Mouse (Mus musculus) kidney, postnatal 14 days (tissue): ENCODE data around the gene Ube2e1.
A peak's percentile ranks its signal among the peaks of the same experiment; 100 is the strongest.

Experiments used
- DNase-seq: peaks from one replicate; pipeline ENCODE4 v3.0.0; 2022; ENCODE audit warnings: mixed read lengths

The Ube2e1 gene

GRCm38 (mm10) chr14:18331693-18332131, at the start of gene Ube2e1:
Gene Ube2e1, minus strand, starts transcription at chr14:18331859.
- DNase-seq: peak; percentile 87

DNA sequence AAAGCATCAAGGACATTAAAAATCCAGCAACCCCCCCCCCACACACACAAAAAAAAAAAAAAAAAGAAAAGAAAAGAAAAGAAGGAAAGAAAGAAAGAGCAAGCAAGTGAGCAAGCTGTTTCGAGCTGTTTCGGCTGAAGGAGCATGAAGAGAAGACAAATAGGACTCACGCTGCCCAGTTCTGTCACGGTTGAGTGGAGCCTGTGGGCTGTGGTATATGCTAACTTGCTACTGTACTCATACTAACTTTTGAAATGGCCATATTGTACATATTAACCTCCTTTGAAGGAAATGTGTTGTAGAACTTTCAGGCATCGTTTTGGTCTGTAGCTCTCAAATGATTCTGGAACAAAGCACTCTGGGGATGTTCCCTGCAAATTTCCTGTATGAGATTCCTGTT, 48.2 kb upstream of the Ube2e1 start:
- DNase-seq: no peak

DNA sequence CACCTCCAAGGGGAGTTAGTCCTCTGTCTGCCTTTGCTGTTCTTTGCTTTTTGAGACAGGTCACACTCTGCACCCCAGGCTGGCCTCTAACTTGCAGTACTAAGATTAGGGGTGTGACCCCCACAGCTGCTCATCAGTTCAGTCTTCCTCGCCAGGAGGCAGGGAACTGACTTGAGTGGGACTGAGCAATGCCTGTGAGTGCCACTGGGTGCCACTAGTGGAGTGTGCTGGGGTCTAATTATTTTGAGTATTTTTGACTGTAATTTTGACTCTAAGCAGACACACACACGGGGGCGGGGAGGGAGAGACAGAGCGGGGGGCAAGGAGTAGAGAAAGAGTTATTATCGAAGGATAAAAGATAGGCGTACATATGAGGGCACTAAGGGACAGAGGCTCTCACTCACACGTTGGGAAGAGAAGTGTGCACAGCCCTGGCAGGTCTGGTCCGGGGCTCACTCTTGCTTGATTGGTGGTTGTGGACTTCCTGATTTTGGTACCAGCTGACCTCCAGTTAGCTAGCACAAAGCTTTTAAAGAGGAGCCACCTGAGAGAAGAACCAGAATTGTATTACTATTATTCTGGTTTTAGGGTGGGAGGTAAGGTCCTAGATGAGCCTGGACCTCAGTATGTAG, 46.4 kb upstream of the Ube2e1 start:
- no peak for DNase-seq

DNA sequence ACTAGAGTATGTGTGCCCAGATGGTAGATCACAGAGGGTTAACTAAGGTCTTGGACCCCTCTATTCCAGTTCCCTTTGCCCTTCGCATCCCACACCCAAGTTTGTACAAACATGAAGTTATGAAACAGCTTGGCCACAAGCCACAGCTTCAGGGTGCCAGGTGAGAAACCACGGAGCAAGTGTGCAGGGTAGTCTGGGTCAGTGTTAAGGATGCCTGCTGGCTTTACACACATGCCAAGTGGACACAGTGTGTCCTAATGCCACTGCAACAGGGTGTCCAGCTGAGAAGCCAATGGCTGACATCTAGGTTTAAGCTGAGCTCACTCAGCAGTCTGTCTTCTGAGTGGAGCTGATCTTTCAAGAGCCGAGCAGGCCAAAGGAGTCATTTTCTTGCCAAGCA, 44.5 kb upstream of the Ube2e1 start:
- DNase-seq: peak; percentile 32

DNA sequence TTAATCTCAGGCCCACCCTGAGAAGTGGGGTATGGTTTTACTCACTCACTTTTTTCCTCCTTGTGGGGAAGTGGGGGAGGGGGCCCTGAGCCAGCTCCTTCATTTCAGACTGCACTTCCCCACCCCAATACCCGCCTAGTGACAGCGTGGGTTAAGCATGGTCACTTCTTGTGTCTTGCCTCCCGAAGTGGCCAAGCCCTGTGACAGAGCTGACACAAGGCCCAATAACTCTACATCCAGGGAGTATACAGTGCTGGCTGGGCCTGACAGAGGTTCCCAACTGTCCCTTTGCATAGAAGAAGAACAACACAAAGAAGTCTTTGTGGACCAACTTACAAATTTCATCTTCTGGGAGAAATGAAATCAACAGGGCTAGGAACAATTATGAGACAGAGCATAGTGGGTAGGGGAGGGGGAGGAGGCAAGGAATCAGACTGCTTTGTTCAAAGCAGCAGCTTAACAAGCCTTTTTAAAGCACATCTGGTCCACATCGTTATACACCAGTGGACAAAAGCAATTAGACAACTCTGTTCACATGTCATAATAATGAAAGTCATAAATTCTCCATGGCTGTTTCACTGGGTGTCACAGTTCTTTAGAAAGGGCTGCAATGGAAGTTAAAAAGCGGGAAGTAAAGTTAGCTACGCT, 42.2 kb upstream of the Ube2e1 start:
- no peak for DNase-seq

DNA sequence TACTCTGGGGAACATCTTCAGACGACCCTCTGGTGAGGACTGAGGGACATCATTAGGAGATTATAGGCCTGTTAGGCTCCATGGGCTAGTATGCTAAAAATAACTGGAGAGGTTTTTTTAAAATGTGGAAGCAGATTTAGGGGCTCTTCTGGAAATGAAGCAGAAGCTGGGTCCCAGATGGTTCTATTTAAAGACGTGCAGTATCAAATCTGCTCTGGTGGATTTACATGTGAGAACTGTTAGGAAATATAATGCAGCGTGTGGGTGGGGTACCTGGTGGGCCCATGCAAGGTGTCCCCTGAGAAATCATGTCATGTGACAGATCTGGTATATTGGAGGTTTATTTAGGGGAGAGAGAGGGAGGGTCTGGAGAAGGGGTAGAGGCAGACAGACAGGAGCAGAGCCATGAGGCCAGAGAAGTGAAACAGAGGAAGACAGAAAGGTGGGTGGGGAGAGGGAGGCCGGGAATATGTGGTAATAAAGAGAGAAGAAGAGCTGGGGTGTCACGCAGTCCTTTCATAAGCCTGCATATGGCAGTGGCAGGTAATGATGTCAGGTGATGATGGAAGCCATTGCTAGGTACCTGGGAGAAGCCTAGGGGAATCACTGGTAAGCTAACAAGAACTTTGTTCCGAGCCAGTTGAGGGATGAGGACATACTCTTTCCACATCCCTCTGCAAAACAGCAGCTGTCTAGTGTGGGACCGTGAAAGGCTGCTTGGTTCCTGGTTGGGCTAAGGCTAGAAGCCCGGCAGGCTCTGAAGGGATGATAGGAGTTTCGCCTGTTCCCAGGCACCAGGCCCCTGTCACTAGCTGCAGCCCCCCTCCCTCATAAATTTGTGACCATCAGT, 41.3 kb upstream of the Ube2e1 start:
- no peak for DNase-seq

GRCm38 (mm10) chr14:18369031-18369430, 37.4 kb upstream of the Ube2e1 start:
- DNase-seq: no peak

GRCm38 (mm10) chr14:18367025-18367424, 35.4 kb upstream of the Ube2e1 start:
- DNase-seq: no peak

GRCm38 (mm10) chr14:18364321-18364720, 32.7 kb upstream of the Ube2e1 start:
- no peak for DNase-seq

GRCm38 (mm10) chr14:18356442-18356841, 24.8 kb upstream of the Ube2e1 start:
- no peak for DNase-seq

DNA sequence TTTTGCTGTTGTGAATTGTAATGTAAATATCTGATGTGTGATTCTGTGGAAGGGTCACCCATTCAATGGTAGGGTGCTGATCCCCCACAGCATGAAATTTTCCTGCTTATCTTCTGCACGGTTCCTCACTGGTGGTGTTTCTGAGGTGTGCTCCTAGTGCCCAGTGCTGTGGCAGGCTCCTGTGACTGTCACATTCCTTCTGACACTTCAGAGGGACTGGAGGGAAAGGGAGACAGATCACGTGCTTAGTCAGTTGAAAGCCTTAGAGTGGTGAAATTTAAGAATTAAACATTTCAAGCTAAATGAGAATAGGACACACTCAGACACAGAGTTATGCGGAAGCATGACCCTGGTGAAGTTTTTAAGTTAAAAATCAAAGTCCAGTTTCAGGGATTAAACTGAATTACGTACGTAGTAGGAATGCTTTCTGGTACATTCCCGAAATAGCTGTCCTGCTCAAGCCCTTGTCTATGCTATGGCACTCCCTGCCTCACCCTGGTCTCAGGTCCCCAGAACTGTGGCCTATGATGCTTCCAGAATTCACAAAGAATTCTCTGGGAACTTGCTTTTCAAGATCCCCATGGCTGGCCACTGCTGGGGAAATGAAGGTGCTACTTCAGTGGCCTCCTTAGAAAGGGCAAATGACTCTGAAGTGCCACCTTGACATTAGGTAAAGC, 24.0 kb upstream of the Ube2e1 start:
- no peak for DNase-seq

GRCm38 (mm10) chr14:18353525-18353924, 21.9 kb upstream of the Ube2e1 start:
- peak; percentile 50 for DNase-seq

- no peak for DNase-seq
Measured at GRCm38 (mm10) chr14:18352934-18353333, 21.3 kb upstream of the Ube2e1 start.

DNA sequence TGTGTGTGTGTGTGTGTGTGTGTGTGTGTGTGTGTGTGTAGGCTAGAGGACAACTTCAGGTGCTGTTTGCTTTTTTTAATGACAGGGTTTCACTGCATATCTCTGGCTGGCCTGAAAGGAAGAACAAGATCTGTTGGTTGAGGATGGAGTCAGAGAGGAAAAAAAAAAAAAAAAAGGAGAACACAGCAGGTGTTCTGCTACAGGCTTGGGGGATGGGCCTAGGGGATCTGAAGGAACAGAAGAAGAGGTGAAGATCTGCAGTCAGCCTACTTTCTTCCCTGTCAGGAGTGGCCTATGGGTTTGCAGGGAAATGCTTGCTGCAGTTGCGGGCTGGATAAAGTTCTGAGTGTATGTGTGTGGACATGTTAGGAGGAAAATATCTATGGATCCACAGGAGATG, 19.0 kb upstream of the Ube2e1 start:
- no peak for DNase-seq

DNA sequence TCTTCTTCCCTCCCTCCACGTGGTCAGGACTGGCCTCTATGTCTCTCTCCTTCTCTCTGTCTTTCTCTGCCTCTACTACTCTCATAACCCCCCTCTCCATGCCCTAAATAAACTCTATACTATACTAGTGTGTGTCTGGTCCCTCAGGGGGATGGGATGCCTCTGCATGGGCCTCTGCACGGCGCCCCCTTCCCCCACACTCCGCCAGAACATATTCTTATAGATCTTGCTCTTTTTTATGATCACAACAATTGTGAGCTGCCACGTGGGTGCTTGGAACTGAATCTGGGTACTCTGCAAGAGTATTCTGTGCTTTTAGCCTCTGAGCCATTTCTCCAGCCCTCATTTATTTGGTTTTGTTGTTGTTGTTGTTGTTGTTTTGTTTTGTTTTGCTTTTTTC, 18.2 kb upstream of the Ube2e1 start:
- DNase-seq: no peak

- no peak for DNase-seq
Measured at GRCm38 (mm10) chr14:18343589-18343988, 11.9 kb upstream of the Ube2e1 start.

GRCm38 (mm10) chr14:18342749-18343148, 11.1 kb upstream of the Ube2e1 start:
- DNase-seq: no peak

DNA sequence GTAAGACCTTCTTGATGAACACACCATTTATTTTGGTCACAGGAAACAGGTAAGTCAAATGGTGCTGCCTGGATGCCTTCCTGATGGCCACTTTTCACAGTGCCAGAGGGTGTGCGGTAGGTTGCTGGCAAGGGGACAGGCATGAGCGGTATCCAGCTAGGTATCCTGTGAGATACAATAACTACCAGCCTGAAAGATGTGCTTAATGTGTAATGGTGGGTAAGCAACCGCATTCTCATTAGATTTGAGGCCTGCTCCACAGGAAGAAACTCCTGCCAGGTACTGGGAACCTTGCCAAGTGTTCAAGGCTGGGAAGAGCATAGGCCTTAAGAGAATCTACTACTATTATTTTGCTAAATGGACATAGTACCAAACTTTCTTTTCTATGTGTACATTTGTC, 9.4 kb upstream of the Ube2e1 start:
- DNase-seq: peak; percentile 23

DNA sequence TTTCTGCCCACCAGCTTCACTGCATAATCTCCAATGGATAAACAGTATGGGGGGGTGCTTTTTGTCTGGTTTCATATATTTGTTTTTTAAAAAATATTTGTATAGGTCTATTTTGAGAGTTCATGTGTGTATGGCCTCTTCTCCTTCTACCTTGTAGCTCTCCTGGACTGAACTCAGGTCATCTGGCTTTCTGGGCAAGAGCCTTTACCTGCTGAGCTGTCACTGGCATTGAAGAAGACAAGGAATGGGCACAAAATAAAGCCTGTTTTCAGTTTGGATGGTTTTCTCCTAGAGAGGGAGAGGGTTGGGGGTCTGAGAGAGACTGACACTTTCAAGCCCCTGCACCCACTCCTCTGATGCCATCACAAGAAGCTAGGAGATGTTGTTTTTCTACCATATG, 4.4 kb upstream of the Ube2e1 start:
- DNase-seq: no peak

DNA sequence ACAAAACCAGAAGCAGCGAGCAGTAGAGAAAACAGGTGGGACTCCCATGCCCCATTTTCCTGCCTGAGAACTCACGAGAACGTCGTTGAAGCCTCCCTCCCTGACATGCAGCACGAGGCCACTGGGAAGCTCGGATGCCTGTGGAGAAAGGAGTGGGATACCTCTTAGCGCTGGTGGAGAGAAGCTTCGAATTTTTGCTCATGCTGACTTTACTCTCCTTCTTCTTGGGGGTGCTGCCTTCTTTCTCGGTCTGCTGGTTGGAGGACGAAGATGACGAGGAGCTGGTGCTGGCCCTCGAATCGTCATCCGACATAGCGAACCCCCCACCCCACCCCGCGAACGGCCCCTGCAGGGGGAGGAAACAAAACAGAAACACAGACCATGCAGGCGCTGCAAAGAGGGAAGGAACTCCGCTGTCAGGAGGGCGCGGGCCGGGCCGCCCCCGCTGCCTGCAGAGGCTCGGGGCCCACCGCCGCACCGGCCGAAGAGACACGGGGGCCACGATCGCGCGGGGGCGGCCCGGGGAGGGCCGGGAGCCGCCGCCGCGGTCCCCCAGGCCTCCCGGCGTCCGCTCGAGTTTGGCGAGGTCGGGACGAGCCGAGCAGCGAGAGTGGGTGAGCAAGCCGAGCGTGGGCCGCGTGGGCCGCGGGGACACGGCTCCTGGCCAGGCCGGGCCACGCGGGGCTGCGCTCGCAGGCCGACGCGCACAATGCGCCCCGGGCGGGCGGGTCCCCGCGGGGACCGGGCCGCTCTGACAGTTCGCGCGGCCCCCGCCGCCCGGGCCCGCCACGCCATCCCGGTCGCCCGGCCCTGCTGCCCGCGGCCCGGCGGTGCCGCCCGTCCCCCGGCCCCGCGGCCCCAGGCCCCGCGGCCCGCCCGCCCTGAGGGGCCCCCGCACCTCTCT, 618 bp downstream of the Ube2e1 start:
- DNase-seq: peak; percentile 57

DNA sequence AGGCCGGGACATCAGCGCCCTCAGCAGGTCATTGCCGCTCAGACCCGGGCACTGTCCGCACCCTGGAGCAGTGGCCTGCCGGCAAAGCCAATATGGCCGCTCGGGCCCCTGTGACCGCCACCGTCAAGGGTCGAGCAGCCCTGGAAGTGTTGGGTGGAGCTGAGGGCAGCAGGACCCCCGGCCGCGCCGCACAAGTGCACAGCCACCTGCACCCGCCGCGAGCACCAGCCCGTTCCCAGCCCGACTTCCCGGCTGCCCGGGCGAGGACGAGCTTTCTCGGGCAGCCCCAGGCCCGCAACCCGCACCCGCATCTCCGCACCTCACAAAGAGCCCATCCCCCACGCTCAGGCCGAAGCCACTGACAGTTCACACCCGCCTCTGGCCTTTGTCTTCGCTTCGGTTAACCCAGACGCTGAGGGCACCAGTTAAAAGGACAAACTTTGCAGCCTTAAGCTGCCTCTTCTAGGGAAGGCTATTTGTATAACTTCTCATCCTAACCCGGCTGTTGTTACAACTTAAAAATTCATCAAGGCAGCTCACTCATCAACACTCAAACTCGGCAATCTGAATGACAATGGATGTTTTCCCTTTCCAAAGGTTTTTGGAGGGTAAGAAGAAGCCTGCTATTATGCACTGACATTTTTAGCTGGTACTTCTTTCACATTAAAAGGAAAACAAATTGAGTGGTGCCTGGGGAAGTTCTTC, 4.5 kb downstream of the Ube2e1 start:
- peak; percentile 40 for DNase-seq
